In the genomic region with DNA sequence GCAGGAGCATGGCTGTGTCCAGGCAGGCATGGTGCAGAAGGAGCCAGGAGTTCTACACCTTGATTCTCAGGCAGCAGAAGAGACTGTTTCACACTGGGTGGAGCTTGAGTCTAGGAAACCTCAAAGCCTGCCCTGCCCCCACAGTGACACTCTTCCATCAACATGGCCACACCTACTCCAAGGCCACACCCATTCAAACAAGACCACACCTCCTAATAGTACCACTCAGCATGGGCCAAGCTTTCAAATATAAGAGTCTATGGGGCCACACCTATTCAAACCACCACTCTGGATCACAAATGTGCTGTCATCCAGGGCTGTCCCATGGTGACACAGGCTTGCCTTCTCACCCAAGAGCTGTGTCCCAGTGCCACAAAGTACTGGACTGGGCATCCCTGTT, we compare ENCODE assay signal across 22 mouse cellular contexts. TPM values are rescaled to one million over a fixed set of nuclear protein-coding genes. Genes with fewer than 3 reads are reported as not detected.
DNase-seq lines count a peak whose midpoint lies in the region; ATAC-seq and TF ChIP-seq lines count a peak whose summit lies in the region.
"Had no signal": no experiment of that assay in that cellular context is flagged by ENCODE, and none has a peak within 500 bp of the region (broad histone marks: within the 10 kb centered on the region; RNA-seq: fewer than 3 reads in every experiment).

No protein-coding gene starts in this region.

- TF ChIP-seq EP300 in liver, embryonic 14.5 days (IDR thresholded peaks at IDR 0.05; ENCODE audit: low read depth), result no peak
- TF ChIP-seq EP300 in liver, postnatal 0 days (IDR thresholded peaks at IDR 0.05; ENCODE audit: low read depth), result no peak
- TF ChIP-seq EP300 in CH12.LX (IDR thresholded peaks at IDR 0.05; ENCODE audit: low read length), result no peak

- no peak overlapping the region for H3K9ac ChIP-seq in heart, embryonic 15.5 days
- H3K9ac ChIP-seq in heart, embryonic 12.5 days, result no peak overlapping the region
- H3K9ac ChIP-seq in liver, embryonic 14.5 days (replicated peaks), result no peak overlapping the region
- H3K9ac ChIP-seq in liver, postnatal 0 days (replicated peaks), result no peak overlapping the region
- no peak overlapping the region for H3K9ac ChIP-seq in CH12.LX (ENCODE audit: insufficient read depth, low read depth)
- no peak overlapping the region for H3K9ac ChIP-seq in embryonic facial prominence, embryonic 15.5 days
- H3K9ac ChIP-seq: limb, embryonic 13.5 days; lung, embryonic 14.5 days; stomach, embryonic 15.5 days had no signal

- H3K4me3 ChIP-seq in heart, embryonic 15.5 days, result no peak overlapping the region
- H3K4me3 ChIP-seq in heart, embryonic 12.5 days, result no peak overlapping the region
- no peak overlapping the region for H3K4me3 ChIP-seq in liver, embryonic 14.5 days (ENCODE audit: insufficient read depth in 1 of 2, low read depth in 2 of 2, low read length in 2 of 2)
- H3K4me3 ChIP-seq in liver, postnatal 0 days (ENCODE audit: low read depth, low read length), result no peak overlapping the region
- no peak overlapping the region for H3K4me3 ChIP-seq in CH12.LX (replicated peaks in 1 of 3; ENCODE audit: low read depth in 2 of 3, low read length in 2 of 3, poor library complexity in 1 of 3)
- H3K4me3 ChIP-seq in embryonic facial prominence, embryonic 15.5 days (replicated peaks), result no peak overlapping the region
- H3K4me3 ChIP-seq: forebrain, embryonic 10.5 days; gastrocnemius, adult 2 months; limb, embryonic 13.5 days; megakaryocyte, embryonic 14.5 days; stomach, embryonic 15.5 days had no signal

- H3K79me2 ChIP-seq in CH12.LX (replicated peaks; ENCODE audit: control insufficient read depth, extremely low read depth, insufficient read depth, poor library complexity, severe bottlenecking), result no peaks in the 10 kb centered on the region

- dilution Hi-C loops in CH12.LX (cut with MboI; ENCODE audit: extremely low pct_ligation_motif_present, extremely low pct_unique_long_range_greater_than_20kb, low sequenced_read_pairs), result no loop called here

- H3K4me2 ChIP-seq in heart, embryonic 15.5 days, result no peak overlapping the region
- no peak overlapping the region for H3K4me2 ChIP-seq in heart, embryonic 12.5 days
- no peak overlapping the region for H3K4me2 ChIP-seq in liver, embryonic 14.5 days (ENCODE audit: low read depth)
- H3K4me2 ChIP-seq in liver, postnatal 0 days (ENCODE audit: low read depth, low read length), result no peak overlapping the region
- H3K4me2 ChIP-seq in CH12.LX (ENCODE audit: insufficient read depth, low read depth, poor library complexity, severe bottlenecking), result no peak overlapping the region
- no peak overlapping the region for H3K4me2 ChIP-seq in embryonic facial prominence, embryonic 15.5 days (replicated peaks)
- H3K4me2 ChIP-seq: limb, embryonic 13.5 days; lung, embryonic 14.5 days; stomach, embryonic 15.5 days had no signal

- no peak for DNase-seq in liver, embryonic 14.5 days (ENCODE audit: low read depth in 3 of 3, low spot score in 3 of 3)
- DNase-seq in liver, postnatal 0 days, result no peak
- peak; percentile 31 for DNase-seq in CH12.LX (ENCODE audit: extremely low read depth)
- no peak for DNase-seq in kidney, postnatal 36 days
- DNase-seq: adrenal gland, postnatal 14 days; B cell, adult 2 months; gastrocnemius, adult 2 months; heart, adult 18-20 months; kidney, adult 9 months; kidney, postnatal 25 days; lung, embryonic 14.5 days; retina, postnatal 1 day; thymus, adult 2 months had no signal

- no peak overlapping the region for H3K27ac ChIP-seq in heart, embryonic 15.5 days
- H3K27ac ChIP-seq in heart, embryonic 12.5 days (ENCODE audit: poor library complexity, severe bottlenecking), result no peak overlapping the region
- H3K27ac ChIP-seq in liver, embryonic 14.5 days, result no peak overlapping the region
- no peak overlapping the region for H3K27ac ChIP-seq in liver, postnatal 0 days (ENCODE audit: low read depth)
- H3K27ac ChIP-seq in CH12.LX (ENCODE audit: insufficient read depth, low read depth), result no peak overlapping the region
- no peak overlapping the region for H3K27ac ChIP-seq in embryonic facial prominence, embryonic 15.5 days (replicated peaks)
- H3K27ac ChIP-seq: forebrain, embryonic 10.5 days; gastrocnemius, adult 2 months; limb, embryonic 13.5 days; stomach, embryonic 15.5 days had no signal

- TF ChIP-seq CTCF in liver, embryonic 14.5 days (IDR thresholded peaks at IDR 0.05; ENCODE audit: low read depth), result no peak
- no peak for TF ChIP-seq CTCF in liver, postnatal 0 days (IDR thresholded peaks at IDR 0.05; ENCODE audit: low read depth)
- TF ChIP-seq CTCF in CH12.LX (conservative IDR thresholded peaks at IDR 0.05 in 1 of 2, IDR thresholded peaks at IDR 0.05 in 1 of 2; ENCODE audit: low read depth in 2 of 2, low read length in 2 of 2), result no peak

- H3K27me3 ChIP-seq in heart, embryonic 15.5 days, result 0 out of 2 replicates have a peak, but pooled peaks cover 4% of the 10 kb centered on the region
- no peaks in the 10 kb centered on the region for H3K27me3 ChIP-seq in heart, embryonic 12.5 days (replicated peaks)
- no peaks in the 10 kb centered on the region for H3K27me3 ChIP-seq in liver, embryonic 14.5 days (ENCODE audit: control insufficient read depth, insufficient read depth, low read length)
- H3K27me3 ChIP-seq in liver, postnatal 0 days (ENCODE audit: insufficient read depth, low read length), result no peaks in the 10 kb centered on the region
- H3K27me3 ChIP-seq in CH12.LX (replicated peaks), result no peaks in the 10 kb centered on the region
- H3K27me3 ChIP-seq in embryonic facial prominence, embryonic 15.5 days, result no peaks in the 10 kb centered on the region
- H3K27me3 ChIP-seq: limb, embryonic 13.5 days; megakaryocyte, embryonic 14.5 days; stomach, embryonic 15.5 days had no signal

- ATAC-seq in heart, embryonic 15.5 days (replicated peaks; ENCODE audit: insufficient number of reproducible peaks, insufficient read depth, low FRiP score, low read depth), result 0 out of 2 replicates have a peak, but pooled peaks have one; percentile 22
- no peak for ATAC-seq in heart, embryonic 12.5 days (ENCODE audit: insufficient number of reproducible peaks, low FRiP score)
- ATAC-seq in liver, embryonic 14.5 days (ENCODE audit: insufficient read depth), result peak; percentile 32; the same call in 1 of the 2 replicates
- no peak for ATAC-seq in liver, postnatal 0 days
- peak; percentile 17; the same call in 1 of the 2 replicates for ATAC-seq in embryonic facial prominence, embryonic 15.5 days (ENCODE audit: insufficient number of reproducible peaks, low FRiP score, low TSS enrichment, low read depth)
- ATAC-seq: inflammation-experienced regulatory T-cells, adult 6 months; midbrain, embryonic 16.5 days had no signal

- no peaks in the 10 kb centered on the region for H3K9me3 ChIP-seq in heart, embryonic 15.5 days (replicated peaks)
- no peaks in the 10 kb centered on the region for H3K9me3 ChIP-seq in heart, embryonic 12.5 days (replicated peaks)
- H3K9me3 ChIP-seq in liver, embryonic 14.5 days (ENCODE audit: control insufficient read depth, low read length), result no peaks in the 10 kb centered on the region
- H3K9me3 ChIP-seq in liver, postnatal 0 days (ENCODE audit: low read length), result no peaks in the 10 kb centered on the region
- peaks cover 5% of the 10 kb centered on the region for H3K9me3 ChIP-seq in CH12.LX (replicated peaks; ENCODE audit: low read length)
- no peaks in the 10 kb centered on the region for H3K9me3 ChIP-seq in embryonic facial prominence, embryonic 15.5 days (replicated peaks)
- H3K9me3 ChIP-seq: forebrain, embryonic 10.5 days; limb, embryonic 13.5 days; stomach, embryonic 15.5 days had no signal

- TF ChIP-seq RAD21 in CH12.LX (IDR thresholded peaks at IDR 0.05; ENCODE audit: low read depth, low read length), result no peak

- no peak for TF ChIP-seq POLR2A in CH12.LX (IDR thresholded peaks at IDR 0.05; ENCODE audit: low read depth, low read length)

- no peaks in the 10 kb centered on the region for H3K36me3 ChIP-seq in heart, embryonic 15.5 days
- no peaks in the 10 kb centered on the region; the same call in 1 of the 2 replicates for H3K36me3 ChIP-seq in heart, embryonic 12.5 days
- no peaks in the 10 kb centered on the region for H3K36me3 ChIP-seq in liver, embryonic 14.5 days (replicated peaks; ENCODE audit: control insufficient read depth, insufficient read depth, low read depth)
- no peaks in the 10 kb centered on the region for H3K36me3 ChIP-seq in liver, postnatal 0 days (replicated peaks; ENCODE audit: insufficient read depth, low read length)
- no peaks in the 10 kb centered on the region for H3K36me3 ChIP-seq in CH12.LX (replicated peaks in 1 of 2; ENCODE audit: control insufficient read depth in 1 of 2, insufficient read depth in 1 of 2, low read length in 1 of 2)
- no peaks in the 10 kb centered on the region for H3K36me3 ChIP-seq in embryonic facial prominence, embryonic 15.5 days
- H3K36me3 ChIP-seq: forebrain, embryonic 10.5 days; limb, embryonic 13.5 days; stomach, embryonic 15.5 days had no signal

- H3K4me1 ChIP-seq in heart, embryonic 15.5 days (replicated peaks), result peaks cover 6% of the 10 kb centered on the region; the same call in 1 of the 2 replicates
- H3K4me1 ChIP-seq in heart, embryonic 12.5 days (replicated peaks), result peaks cover 7% of the 10 kb centered on the region; the same call in 1 of the 2 replicates
- H3K4me1 ChIP-seq in liver, embryonic 14.5 days (replicated peaks; ENCODE audit: control insufficient read depth in 2 of 2, insufficient read depth in 2 of 2, low read length in 1 of 2), result peaks cover 0 to 4% of the 10 kb centered on the region in 2 experiments; a peak in 1 of 4 replicates
- H3K4me1 ChIP-seq in liver, postnatal 0 days (ENCODE audit: insufficient read depth), result no peaks in the 10 kb centered on the region
- peaks cover 5 to 8% of the 10 kb centered on the region in 2 experiments for H3K4me1 ChIP-seq in CH12.LX (ENCODE audit: control insufficient read depth in 1 of 2, insufficient read depth in 2 of 2)
- H3K4me1 ChIP-seq in embryonic facial prominence, embryonic 15.5 days, result peaks cover 6% of the 10 kb centered on the region; the same call in 1 of the 2 replicates

- in situ Hi-C loops in CH12.LX (cut with MboI; ENCODE audit: low pct_ligation_motif_present, low pct_unique_long_range_greater_than_20kb, low sequenced_read_pairs), result loop anchor here (5.0 to 25.0 kb wide), 4 partner anchors 272 to 753 kb away; a partner anchor contains a TSS

TF ChIP-seq in CH12.LX, 34 proteins besides CTCF, POLR2A, EP300 and RAD21 (continues in another document):
- no peak for TF ChIP-seq ZKSCAN1 (IDR thresholded peaks at IDR 0.05; ENCODE audit: borderline replicate concordance, low read depth, low read length)
- no peak for TF ChIP-seq MAFK (IDR thresholded peaks at IDR 0.05; ENCODE audit: insufficient replicate concordance, low read length)

RNA-seq across cellular contexts. Expression of a gene that starts 20.8 kb away (rescaled TPM):
- 24.1 and 25.5 TPM in 2 replicates for polyA plus RNA-seq in heart, embryonic 15.5 days (2015; fragmentation: Nextera tagmentation; extraction: Ambion mirVana)
- 33.8 and 34.3 TPM in 2 replicates for polyA plus RNA-seq in heart, embryonic 12.5 days (2016; fragmentation: Nextera tagmentation; extraction: Ambion mirVana)
- polyA plus RNA-seq in liver, embryonic 14.5 days (2012; rRNA removed), result 3.5 and 4.8 TPM in 2 replicates
- 2.4 and 3.2 TPM in 2 replicates for polyA plus RNA-seq in liver, embryonic 14.5 days (2014; fragmentation: Nextera tagmentation; extraction: Ambion mirVana)
- 4.0 and 4.4 TPM in 2 replicates for polyA plus RNA-seq in liver, postnatal 0 days (2015; fragmentation: Nextera tagmentation; extraction: Ambion mirVana)
- total RNA-seq in CH12.LX (2012; rRNA removed), result 1.3 and 1.5 TPM in 2 replicates
- 1.9 and 2.0 TPM in 2 replicates for total RNA-seq in CH12.LX (2014; rRNA removed)
- polyA plus RNA-seq in CH12.LX (2012; ENCODE audit: insufficient read length, low read depth), result 2.0 TPM in 2 replicates
- 37.3 and 41.1 TPM in 2 replicates for polyA plus RNA-seq in embryonic facial prominence, embryonic 15.5 days (2015; fragmentation: Nextera tagmentation; extraction: Ambion mirVana)

Comparison
In these comparisons a context has a peak if more than half of its experiments do, and no peak if none do; other contexts are left out.
1. ATAC-seq: peak in heart, embryonic 15.5 days (single experiment), liver, embryonic 14.5 days (single experiment) and embryonic facial prominence, embryonic 15.5 days (single experiment); none in heart, embryonic 12.5 days (single experiment) and liver, postnatal 0 days (single experiment).